Mouse (Mus musculus) MEL (cell line): ENCODE results near the gene Hspbp1. TPM values are rescaled to one million over a fixed set of nuclear protein-coding genes. Genes with fewer than 3 reads are reported as not detected.
A peak's percentile ranks its signal among the peaks of the same experiment; 100 is the strongest.

ENCODE experiments used
- DNase-seq: peaks from one replicate; pipeline ENCODE4 v3.0.0; 2011; ENCODE audit warnings: low read depth, low spot score
- H3K27ac ChIP-seq: 2 replicates; pipeline ENCODE4 v1.5.1; 2012; ENCODE audit warnings: low read depth, mild to moderate bottlenecking, control low read depth, low read length, moderate library complexity; ENCODE audit not compliant: control insufficient read depth
- H3K27me3 ChIP-seq, 2 experiments: fragments of 150-350 bp in 1 of 2; sonication (generic) in 1 of 2; 2 replicates each; pipeline ENCODE4 v1.6.1; 2012; ENCODE audit warnings: low read length in 2 of 2, mild to moderate bottlenecking in 2 of 2, improper control_type of control experiment in 1 of 2, moderate library complexity in 1 of 2; ENCODE audit not compliant: insufficient read depth in 2 of 2, control insufficient read depth in 1 of 2
- H3K36me3 ChIP-seq, 2 experiments: 2 replicates each; pipeline ENCODE4 v1.6.1; 2012 to 2014; ENCODE audit warnings: low read length in 2 of 2, improper control_type of control experiment in 1 of 2, inconsistent platforms in 1 of 2, mild to moderate bottlenecking in 1 of 2; ENCODE audit not compliant: insufficient read depth in 2 of 2, control insufficient read depth in 1 of 2
- H3K4me1 ChIP-seq, 2 experiments: fragments of 150-350 bp in 1 of 2; sonication (generic) in 1 of 2; 2 replicates each; pipeline ENCODE4 v1.6.1; 2012; ENCODE audit warnings: low read length in 2 of 2, improper control_type of control experiment in 1 of 2, mild to moderate bottlenecking in 1 of 2; ENCODE audit not compliant: insufficient read depth in 2 of 2, control insufficient read depth in 1 of 2
- H3K4me3 ChIP-seq, 2 experiments: fragments of 150-350 bp in 1 of 2; sonication (generic) in 1 of 2; 2 replicates each; pipeline ENCODE4 v1.5.1; 2012; ENCODE audit warnings: low read depth in 2 of 2, low read length in 2 of 2, mild to moderate bottlenecking in 2 of 2, moderate library complexity in 2 of 2, control low read depth in 1 of 2, improper control_type of control experiment in 1 of 2; ENCODE audit not compliant: control insufficient read depth in 1 of 2, insufficient read depth in 1 of 2
- H3K79me2 ChIP-seq: 2 replicates; pipeline ENCODE4 v1.6.1; 2012; ENCODE audit warnings: mild to moderate bottlenecking, low read length, moderate library complexity; ENCODE audit not compliant: control insufficient read depth, poor library complexity, insufficient read depth
- H3K9ac ChIP-seq: 2 replicates; pipeline ENCODE4 v1.6.1; 2012; ENCODE audit warnings: low read depth, mild to moderate bottlenecking, control low read depth, low read length, moderate library complexity; ENCODE audit not compliant: control insufficient read depth, poor library complexity, severe bottlenecking
- H3K9me3 ChIP-seq: fragments of 150-350 bp; sonication (generic); replicated peaks from 2 replicates; pipeline ENCODE4 v1.6.1; 2012; ENCODE audit warnings: mild to moderate bottlenecking, low read length, improper control_type of control experiment, moderate library complexity; ENCODE audit not compliant: insufficient read depth
- BHLHE40 ChIP-seq: IDR thresholded peaks from 2 replicates; pipeline ENCODE4 v1.6.1; 2012; ENCODE audit warnings: low read depth, mild to moderate bottlenecking, inconsistent platforms, low read length, improper control_type of control experiment, borderline replicate concordance
- CHD1 ChIP-seq: IDR thresholded peaks from 2 replicates; pipeline ENCODE4 v1.6.1; 2012; ENCODE audit warnings: low read depth, mild to moderate bottlenecking, inconsistent platforms, low read length, improper control_type of control experiment
- CHD2 ChIP-seq: IDR thresholded peaks from 2 replicates; pipeline ENCODE4 v1.6.1; 2011; ENCODE audit warnings: low read length, improper control_type of control experiment
- CTCF ChIP-seq, 3 experiments: IDR thresholded peaks in 2 of 3; conservative IDR thresholded peaks in 1 of 3; 2 replicates each; pipeline ENCODE4 v1.5.1; 2011 to 2012; ENCODE audit warnings: low read length in 3 of 3, low read depth in 2 of 3, mild to moderate bottlenecking in 2 of 3, improper control_type of control experiment in 1 of 3, inconsistent platforms in 1 of 3, mixed read lengths in 1 of 3, moderate library complexity in 1 of 3; ENCODE audit not compliant: control insufficient read depth in 1 of 3, insufficient read depth in 1 of 3, poor library complexity in 1 of 3, severe bottlenecking in 1 of 3
- E2F4 ChIP-seq: IDR thresholded peaks from 2 replicates; pipeline ENCODE4 v1.6.1; 2011; ENCODE audit warnings: low read depth, low read length, improper control_type of control experiment, borderline replicate concordance
- EP300 ChIP-seq, 2 experiments: IDR thresholded peaks; 2 replicates each; pipeline ENCODE4 v1.6.1; 2011; ENCODE audit warnings: improper control_type of control experiment in 2 of 2, low read length in 2 of 2, low read depth in 1 of 2, mild to moderate bottlenecking in 1 of 2
- ETS1 ChIP-seq: IDR thresholded peaks from 2 replicates; pipeline ENCODE4 v1.6.1; 2012; ENCODE audit warnings: low read depth, mild to moderate bottlenecking, inconsistent platforms, low read length, improper control_type of control experiment, moderate library complexity
- GATA1 ChIP-seq: IDR thresholded peaks from 2 replicates; pipeline ENCODE4 v1.6.1; 2011; ENCODE audit warnings: low read depth, low read length, improper control_type of control experiment
- HCFC1 ChIP-seq: IDR thresholded peaks from 2 replicates; pipeline ENCODE4 v1.6.1; 2012; ENCODE audit warnings: low read depth, mild to moderate bottlenecking, inconsistent platforms, low read length, improper control_type of control experiment, moderate library complexity
- JUND ChIP-seq: IDR thresholded peaks from 2 replicates; pipeline ENCODE4 v1.6.1; 2011; ENCODE audit warnings: low read depth, mild to moderate bottlenecking, improper control_type of control experiment, low read length
- KAT2A ChIP-seq: conservative IDR thresholded peaks from 2 replicates; pipeline ENCODE4 v1.6.1; 2012; ENCODE audit warnings: low read depth, low read length, improper control_type of control experiment, inconsistent platforms
- MAFK ChIP-seq: IDR thresholded peaks from 2 replicates; pipeline ENCODE4 v1.6.1; 2011; ENCODE audit warnings: low read depth, mild to moderate bottlenecking, low read length, improper control_type of control experiment, borderline replicate concordance
- MAX ChIP-seq: IDR thresholded peaks from 2 replicates; pipeline ENCODE4 v1.6.1; 2011; ENCODE audit warnings: low read length, improper control_type of control experiment
- MAZ ChIP-seq: IDR thresholded peaks from 2 replicates; pipeline ENCODE4 v1.6.1; 2012; ENCODE audit warnings: low read depth, mild to moderate bottlenecking, inconsistent platforms, low read length, improper control_type of control experiment
- MXI1 ChIP-seq: IDR thresholded peaks from 2 replicates; pipeline ENCODE4 v1.6.1; 2011; ENCODE audit warnings: mild to moderate bottlenecking, low read depth, low read length, improper control_type of control experiment
- MYB ChIP-seq: IDR thresholded peaks from 2 replicates; pipeline ENCODE4 v1.6.1; 2011; ENCODE audit warnings: mild to moderate bottlenecking, low read depth, low read length, improper control_type of control experiment
- NELFE ChIP-seq: IDR thresholded peaks from 2 replicates; pipeline ENCODE4 v1.6.1; 2011; ENCODE audit warnings: low read depth, low read length, improper control_type of control experiment
- NRF1 ChIP-seq: IDR thresholded peaks from 2 replicates; pipeline ENCODE4 v1.6.1; 2014; ENCODE audit warnings: low read depth, mild to moderate bottlenecking, inconsistent platforms, low read length, improper control_type of control experiment, moderate library complexity; ENCODE audit not compliant: poor library complexity, insufficient read depth, severe bottlenecking
- POLR2A ChIP-seq, 2 experiments: IDR thresholded peaks; 2 replicates each; pipeline ENCODE4 v1.6.1; 2011 to 2012; ENCODE audit warnings: low read length in 2 of 2, mild to moderate bottlenecking in 2 of 2, control low read depth in 1 of 2, improper control_type of control experiment in 1 of 2, low read depth in 1 of 2, moderate library complexity in 1 of 2; ENCODE audit not compliant: control insufficient read depth in 1 of 2, insufficient read depth in 1 of 2, poor library complexity in 1 of 2
- POLR2AphosphoS5 ChIP-seq: IDR thresholded peaks from 2 replicates; pipeline ENCODE4 v1.6.1; 2012; ENCODE audit warnings: low read depth, borderline replicate concordance, mild to moderate bottlenecking, inconsistent platforms, low read length, moderate library complexity, mixed read lengths
- RAD21 ChIP-seq: IDR thresholded peaks from 2 replicates; pipeline ENCODE4 v1.6.1; 2011; ENCODE audit warnings: mild to moderate bottlenecking, low read depth, low read length, improper control_type of control experiment
- RCOR1 ChIP-seq: IDR thresholded peaks from 2 replicates; pipeline ENCODE4 v1.6.1; 2012; ENCODE audit warnings: low read depth, mild to moderate bottlenecking, inconsistent platforms, low read length, improper control_type of control experiment
- SIN3A ChIP-seq: IDR thresholded peaks from 2 replicates; pipeline ENCODE4 v1.6.1; 2012; ENCODE audit warnings: low read length, improper control_type of control experiment, inconsistent platforms
- SMC3 ChIP-seq: IDR thresholded peaks from 2 replicates; pipeline ENCODE4 v1.6.1; 2011; ENCODE audit warnings: low read depth, low read length, improper control_type of control experiment
- TAL1 ChIP-seq: IDR thresholded peaks from 2 replicates; pipeline ENCODE4 v1.6.1; 2012; ENCODE audit warnings: mild to moderate bottlenecking, inconsistent platforms, low read length, moderate library complexity, mixed read lengths
- TBP ChIP-seq: IDR thresholded peaks from 2 replicates; pipeline ENCODE4 v1.8.0; 2011; ENCODE audit warnings: low read depth, low read length, improper control_type of control experiment
- TCF12 ChIP-seq: IDR thresholded peaks from 2 replicates; pipeline ENCODE4 v1.6.1; 2014; ENCODE audit warnings: low read depth, mild to moderate bottlenecking, inconsistent platforms, low read length, improper control_type of control experiment, moderate library complexity
- UBTF ChIP-seq: IDR thresholded peaks from 2 replicates; pipeline ENCODE4 v1.6.1; 2012; ENCODE audit warnings: low read depth, mild to moderate bottlenecking, inconsistent platforms, low read length, improper control_type of control experiment, moderate library complexity, borderline replicate concordance; ENCODE audit not compliant: insufficient read depth
- USF1 ChIP-seq: IDR thresholded peaks from 2 replicates; pipeline ENCODE4 v1.6.1; 2014; ENCODE audit warnings: low read depth, mild to moderate bottlenecking, inconsistent platforms, low read length, improper control_type of control experiment, moderate library complexity
- USF2 ChIP-seq, 2 experiments: IDR thresholded peaks; 2 replicates each; pipeline ENCODE4 v1.6.1; 2011 to 2012; ENCODE audit warnings: improper control_type of control experiment in 2 of 2, low read length in 2 of 2, borderline replicate concordance in 1 of 2, inconsistent platforms in 1 of 2, low read depth in 1 of 2, mild to moderate bottlenecking in 1 of 2; ENCODE audit not compliant: insufficient read depth in 1 of 2
- ZC3H11A ChIP-seq: IDR thresholded peaks from 2 replicates; pipeline ENCODE4 v1.6.1; 2012; ENCODE audit warnings: low read depth, mild to moderate bottlenecking, inconsistent platforms, low read length, improper control_type of control experiment
- ZMIZ1 ChIP-seq: IDR thresholded peaks from 2 replicates; pipeline ENCODE4 v1.6.1; 2012; ENCODE audit warnings: low read depth, mild to moderate bottlenecking, inconsistent platforms, low read length, improper control_type of control experiment, moderate library complexity
- ZNF384 ChIP-seq: IDR thresholded peaks from 2 replicates; pipeline ENCODE4 v1.6.1; 2012; ENCODE audit warnings: low read depth, mild to moderate bottlenecking, inconsistent platforms, low read length, improper control_type of control experiment
- polyA plus RNA-seq, 2 experiments: library from polyadenylated mRNA; stranded (reverse) in 1 of 2; unstranded in 1 of 2; fragments of >175 nt in 1 of 2; fragments of >200 nt in 1 of 2; gene quantifications; 2 replicates each; pipeline versions ENCODE4 v1.2.1 to v1.2.4; 2012; ENCODE audit warnings: low replicate concordance in 2 of 2, low read depth in 1 of 2; ENCODE audit not compliant: insufficient read length in 2 of 2, insufficient read depth in 1 of 2, missing spikeins in 1 of 2
- total RNA-seq: library from RNA; depleted of rRNA; stranded (reverse); fragments of 300-350 nt; gene quantifications from 2 replicates; pipeline ENCODE4 v1.2.3, GENCODE M21; 2012

The Hspbp1 gene
- total and polyA plus RNA-seq, 3 experiments, result 101 to 111 TPM; not detected in 1

DNA sequence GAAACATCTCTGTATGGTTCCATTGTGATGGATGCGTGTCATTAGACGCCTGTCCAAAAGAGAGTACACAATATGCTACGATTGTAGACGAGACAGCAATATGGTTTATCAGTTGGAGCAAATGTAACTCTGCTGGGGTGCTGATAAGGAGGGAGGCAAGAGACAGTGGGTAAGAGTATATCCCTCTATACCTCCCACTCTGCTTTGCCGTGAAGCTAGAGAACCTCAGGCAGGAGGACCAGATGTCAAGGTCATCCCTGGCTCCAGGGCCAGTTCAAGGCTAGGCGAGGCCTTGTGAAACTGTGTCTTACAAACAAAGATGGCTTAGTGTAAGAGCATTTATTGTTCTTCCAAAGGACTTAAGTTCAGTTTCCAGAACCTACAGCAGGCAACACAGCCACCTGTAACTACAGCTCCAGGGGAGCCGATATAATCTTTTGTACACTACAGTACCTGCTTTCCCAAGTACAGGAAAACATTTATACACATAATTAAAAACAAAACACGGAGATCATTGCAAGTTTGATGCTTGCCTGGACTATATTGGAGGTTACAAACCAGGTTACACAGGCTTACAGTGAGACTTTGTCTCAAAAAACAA, 14.1 kb downstream of the Hspbp1 start:
- Histone ChIP-seq H3K27ac (peak overlapping the region; percentile 21; the same call in 1 of the 2 replicates), H3K9ac (no peak overlapping the region), H3K27me3 (no peaks in the 10 kb centered on the region), H3K4me1 (peaks cover 12 to 16% of the 10 kb centered on the region in 2 experiments), H3K4me3 (no peak overlapping the region), H3K36me3 (peaks cover 8 to 15% of the 10 kb centered on the region in 2 experiments), H3K9me3 (no peaks in the 10 kb centered on the region), H3K79me2 (no peaks in the 10 kb centered on the region)
- DNase-seq, result peak; percentile 79
- peak; percentile 67; the same call in 1 of the 2 replicates for TF ChIP-seq TBP
- TF ChIP-seq POLR2A (IDR thresholded peaks at IDR 0.05; ENCODE audit: control insufficient read depth in 1 of 2, insufficient read depth in 1 of 2, low read depth in 1 of 2, low read length in 2 of 2, poor library complexity in 1 of 2), result no peak
- TF ChIP-seq CHD2, result no peak
- peak; percentile 62; the same call in 1 of the 2 replicates for TF ChIP-seq ETS1
- TF ChIP-seq NRF1, result no peak
- TF ChIP-seq RCOR1, result peak; percentile 42; the same call in 1 of the 2 replicates
- TF ChIP-seq MXI1, result peak; percentile 41; the same call in 1 of the 2 replicates
- no peak for TF ChIP-seq MAZ
- no peak for TF ChIP-seq BHLHE40
- no peak for TF ChIP-seq MAX
- TF ChIP-seq NELFE, result no peak
- TF ChIP-seq TAL1, result peak; percentile 89
- TF ChIP-seq UBTF, result no peak
- no peak for TF ChIP-seq MYB
- TF ChIP-seq USF2 (IDR thresholded peaks at IDR 0.05; ENCODE audit: borderline replicate concordance in 1 of 2, insufficient read depth in 1 of 2, low read depth in 1 of 2, low read length in 2 of 2), result no peak
- TF ChIP-seq POLR2AphosphoS5, result no peak
- TF ChIP-seq SMC3, result no peak
- TF ChIP-seq ZNF384, result no peak
- TF ChIP-seq EP300 (IDR thresholded peaks at IDR 0.05; ENCODE audit: low read depth in 1 of 2, low read length in 2 of 2), result peak; percentile 80 to 86
- TF ChIP-seq ZMIZ1, result no peak
- TF ChIP-seq SIN3A, result peak; percentile 52
- TF ChIP-seq CHD1, result no peak
- TF ChIP-seq TCF12, result peak; percentile 96
- peak; percentile 96 for TF ChIP-seq GATA1
- no peak for TF ChIP-seq JUND
- no peak for TF ChIP-seq KAT2A
- TF ChIP-seq ZC3H11A, result no peak
- no peak for TF ChIP-seq E2F4
- TF ChIP-seq HCFC1, result no peak
- TF ChIP-seq USF1, result no peak
- TF ChIP-seq CTCF (IDR thresholded peaks at IDR 0.05 in 2 of 3, conservative IDR thresholded peaks at IDR 0.05 in 1 of 3; ENCODE audit: control insufficient read depth in 1 of 3, insufficient read depth in 1 of 3, low read depth in 2 of 3, low read length in 3 of 3, poor library complexity in 1 of 3, severe bottlenecking in 1 of 3), result no peak
- TF ChIP-seq MAFK, result no peak
- no peak for TF ChIP-seq RAD21
